Mouse (Mus musculus): ENCODE data around the gene Olfr447. TPM values are rescaled to one million over a fixed set of nuclear protein-coding genes. Genes with fewer than 3 reads are reported as not detected.
A peak's percentile ranks its signal among the peaks of the same experiment; 100 is the strongest.

Gene Olfr447
- not detected for total RNA-seq (2022)

GRCm38 (mm10) chr6:42908578-42908977 lies at the start of gene Olfr447:
Gene Olfr447 (plus strand): TSS chr6:42908878.
- no peak for DNase-seq (ENCODE audit: low spot score in 2 of 2)

GRCm38 (mm10) chr6:42860222-42860819 lies 48.4 kb upstream of the Olfr447 start:
- DNase-seq (ENCODE audit: low spot score in 2 of 2): peak in 1 of 2 experiments; percentile 11

- no peak for DNase-seq (ENCODE audit: low spot score in 2 of 2)
Observed at GRCm38 (mm10) chr6:42869695-42870094, 39.0 kb upstream of the Olfr447 start.

GRCm38 (mm10) chr6:42876323-42876722 lies 32.4 kb upstream of the Olfr447 start:
- peak in 1 of 2 experiments; percentile 5 for DNase-seq (ENCODE audit: low spot score in 2 of 2)

DNA sequence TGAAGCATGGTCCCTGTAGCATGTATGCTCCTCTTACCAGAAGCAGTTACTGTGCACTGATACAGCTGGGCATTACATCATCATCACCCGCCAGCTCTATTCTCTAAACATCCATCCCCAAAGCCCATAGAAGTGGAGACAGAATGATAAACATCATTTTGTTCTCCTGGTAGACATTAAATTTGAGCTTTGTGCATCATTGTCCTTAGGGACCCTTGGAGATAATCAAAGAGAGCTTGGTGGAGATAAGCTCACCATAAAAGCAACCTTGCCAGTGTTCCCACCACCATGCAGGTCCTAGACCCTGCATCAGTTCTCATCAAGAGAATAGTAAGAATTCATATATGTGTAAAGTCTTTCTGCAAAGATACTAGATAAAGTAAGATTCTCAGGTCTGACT lies 18.5 kb upstream of the Olfr447 start, which contains the start of gene Olfr448:
Gene Olfr448, plus strand, starts transcription at position 301 of the 400 bp plus-strand sequence.
- DNase-seq (ENCODE audit: low spot score in 2 of 2): no peak

DNA sequence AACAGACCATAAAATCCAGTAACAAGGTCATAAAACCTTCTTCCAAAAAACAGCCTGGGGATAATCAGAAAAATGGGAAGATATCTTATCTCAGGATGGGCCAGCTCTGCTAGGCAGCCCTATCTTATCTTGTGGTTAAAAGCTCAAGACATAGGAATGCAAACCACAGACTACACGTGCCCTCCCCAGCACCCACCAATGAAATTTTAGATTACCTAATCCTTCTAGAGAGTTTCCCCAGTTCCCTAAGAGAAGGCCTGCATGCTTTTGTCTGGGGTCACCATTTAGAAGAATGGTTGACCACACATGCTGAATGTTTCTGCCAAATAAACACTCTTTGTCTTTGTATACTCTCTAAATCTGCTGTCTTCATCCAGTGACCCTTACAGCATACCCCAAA lies 8.3 kb upstream of the Olfr447 start:
- no peak for DNase-seq (ENCODE audit: low spot score in 2 of 2)

DNA sequence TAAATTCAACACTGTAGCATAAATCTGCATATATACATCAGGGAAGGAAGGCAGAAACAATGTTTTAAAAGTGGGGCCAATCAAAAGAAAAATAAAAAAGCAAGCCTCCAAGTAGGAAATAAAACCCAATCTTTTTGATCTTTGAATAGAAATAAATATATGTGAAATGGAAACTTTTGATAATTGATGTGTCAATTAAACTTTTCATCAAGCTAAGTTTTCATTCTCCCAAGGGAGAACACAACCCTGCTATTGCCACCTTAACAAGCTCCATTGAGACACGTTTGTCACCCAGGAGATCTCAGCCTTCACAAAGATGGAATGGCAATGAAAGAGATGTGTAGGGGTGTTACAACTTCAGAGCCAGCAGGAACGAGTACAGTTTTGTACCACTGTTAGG lies 12.4 kb downstream of the Olfr447 start, which contains the start of gene Olfr446:
Gene Olfr446, plus strand, starts transcription at position 301 of the 400 bp plus-strand sequence.
- DNase-seq (ENCODE audit: low spot score in 2 of 2): no peak

- no peak for DNase-seq (ENCODE audit: low spot score in 2 of 2)
Observed at GRCm38 (mm10) chr6:42948767-42949166, 40.1 kb downstream of the Olfr447 start, which contains the start of gene Olfr444. Gene Olfr444 (plus strand): TSS chr6:42949067.

Other genes with a start within 250 kb of the Olfr447 start
- gene Tcaf1, start 198.8 kb upstream of the Olfr447 start, total RNA-seq (2022): 100 to 1,000 TPM; 192 to 236 (median 213) TPM
- not detected for gene Olfr453, start 169.5 kb upstream of the Olfr447 start, total RNA-seq (2022)
- gene Olfr38, start 152.5 kb upstream of the Olfr447 start, total RNA-seq (2022): not detected
- not detected for gene Olfr452, start 123.8 kb upstream of the Olfr447 start, total RNA-seq (2022)
- not detected for gene Olfr450, start 96.9 kb upstream of the Olfr447 start, total RNA-seq (2022)
- not detected for gene Olfr449, start 74.5 kb upstream of the Olfr447 start, total RNA-seq (2022)
- gene Olfr448, start 18.4 kb upstream of the Olfr447 start, total RNA-seq (2022): not detected
- under 1 TPM in 1 of 4 experiments, not detected in 3; 0.43 TPM for gene Olfr446, start 12.5 kb downstream of the Olfr447 start, total RNA-seq (2022)
- not detected for gene Olfr444, start 40.2 kb downstream of the Olfr447 start, total RNA-seq (2022)
- not detected for gene Olfr441, start 197.5 kb downstream of the Olfr447 start, total RNA-seq (2022)
- gene Olfr237-ps1, start 237.7 kb downstream of the Olfr447 start, total RNA-seq (2022): not detected

Measured in layer of hippocampus, adult 8-10 months (tissue).